Comparison of ENCODE assay signal across 7 mouse cellular contexts in genomic region chr9:83547830-83548689, GRCm38 (mm10). TPM values are rescaled to one million over a fixed set of nuclear protein-coding genes. Genes with fewer than 3 reads are reported as not detected.
DNase-seq lines count a peak whose midpoint lies in the region; ATAC-seq lines count a peak whose summit lies in the region.

Sh3bgrl2 (plus strand) TSS chr9:83548327.

- peak within 1 kb of the TSS; percentile 56 for H3K4me3 ChIP-seq in embryonic facial prominence, embryonic 14.5 days (ENCODE audit: low read depth, low read length)
- H3K4me3 ChIP-seq in heart, embryonic 10.5 days: peak within 1 kb of the TSS; percentile 84
- peak within 1 kb of the TSS; percentile 65 for H3K4me3 ChIP-seq in kidney, embryonic 14.5 days (ENCODE audit: low read length)
- peak within 1 kb of the TSS; percentile 66 for H3K4me3 ChIP-seq in limb, embryonic 13.5 days
- H3K4me3 ChIP-seq in midbrain, embryonic 14.5 days (replicated peaks; ENCODE audit: low read depth, low read length): peak within 1 kb of the TSS; percentile 54

- no peaks in the 10 kb centered on the region for H3K27me3 ChIP-seq in embryonic facial prominence, embryonic 14.5 days (replicated peaks; ENCODE audit: control insufficient read depth, insufficient read depth, low read length)
- H3K27me3 ChIP-seq in heart, embryonic 10.5 days (ENCODE audit: insufficient read depth, poor library complexity, severe bottlenecking): peaks cover 8% of the 10 kb centered on the region
- no peaks in the 10 kb centered on the region for H3K27me3 ChIP-seq in kidney, embryonic 14.5 days (ENCODE audit: control insufficient read depth, insufficient read depth, low read length)
- peaks cover 13% of the 10 kb centered on the region; the same call in 1 of the 2 replicates for H3K27me3 ChIP-seq in limb, embryonic 13.5 days
- no peaks in the 10 kb centered on the region for H3K27me3 ChIP-seq in midbrain, embryonic 14.5 days (ENCODE audit: control insufficient read depth, insufficient read depth, low read length)

- H3K27ac ChIP-seq in embryonic facial prominence, embryonic 14.5 days (replicated peaks; ENCODE audit: low read depth, low read length): no peak within 1 kb of the TSS
- peak within 1 kb of the TSS; percentile 92 for H3K27ac ChIP-seq in heart, embryonic 10.5 days
- H3K27ac ChIP-seq in kidney, embryonic 14.5 days (ENCODE audit: low read depth, low read length): no peak within 1 kb of the TSS
- H3K27ac ChIP-seq in limb, embryonic 13.5 days: no peak within 1 kb of the TSS
- H3K27ac ChIP-seq in midbrain, embryonic 14.5 days (replicated peaks; ENCODE audit: low read depth, low read length): no peak within 1 kb of the TSS

- WGBS in embryonic facial prominence, embryonic 14.5 days: 2% methylated on average over 63 of the region's 76 CpGs
- WGBS in heart, embryonic 10.5 days: 2% methylated on average over 76 of the region's 76 CpGs
- WGBS in kidney, embryonic 14.5 days: 2% methylated on average over 76 of the region's 76 CpGs
- 2% methylated on average over 76 of the region's 76 CpGs for WGBS in limb, embryonic 13.5 days
- 2% methylated on average over 76 of the region's 76 CpGs for WGBS in midbrain, embryonic 14.5 days

- peak within 1 kb of the TSS; percentile 62 for H3K9ac ChIP-seq in embryonic facial prominence, embryonic 14.5 days (ENCODE audit: low read depth, low read length)
- H3K9ac ChIP-seq in kidney, embryonic 14.5 days (ENCODE audit: low read depth, low read length): peak within 1 kb of the TSS; percentile 58
- peak within 1 kb of the TSS; percentile 69 for H3K9ac ChIP-seq in limb, embryonic 13.5 days
- peak within 1 kb of the TSS; percentile 51 for H3K9ac ChIP-seq in midbrain, embryonic 14.5 days (replicated peaks; ENCODE audit: low read length)

- peak; percentile 92 for DNase-seq in brain, adult 2 months (ENCODE audit: low read depth, low spot score)
- DNase-seq in embryonic facial prominence, embryonic 14.5 days (ENCODE audit: low spot score): peak; percentile 87
- peak; percentile 87 for DNase-seq in heart, embryonic 10.5 days (ENCODE audit: low spot score)
- peak; percentile 91 for DNase-seq in midbrain, embryonic 14.5 days
- peak; percentile 42 for DNase-seq in spleen, adult 12 weeks (ENCODE audit: low spot score)

- peak within 1 kb of the TSS; percentile 74 for H3K4me2 ChIP-seq in embryonic facial prominence, embryonic 14.5 days (ENCODE audit: low read depth, low read length)
- H3K4me2 ChIP-seq in kidney, embryonic 14.5 days (replicated peaks; ENCODE audit: low read depth, low read length): peak within 1 kb of the TSS; percentile 78
- peak within 1 kb of the TSS; percentile 72 for H3K4me2 ChIP-seq in limb, embryonic 13.5 days (replicated peaks)
- peak within 1 kb of the TSS; percentile 64 for H3K4me2 ChIP-seq in midbrain, embryonic 14.5 days (ENCODE audit: low read length)

- no peaks in the 10 kb centered on the region for H3K9me3 ChIP-seq in embryonic facial prominence, embryonic 14.5 days (ENCODE audit: control insufficient read depth, low read length)
- H3K9me3 ChIP-seq in heart, embryonic 10.5 days: no peaks in the 10 kb centered on the region
- no peaks in the 10 kb centered on the region for H3K9me3 ChIP-seq in kidney, embryonic 14.5 days (ENCODE audit: control insufficient read depth, low read length)
- H3K9me3 ChIP-seq in limb, embryonic 13.5 days: no peaks in the 10 kb centered on the region
- H3K9me3 ChIP-seq in midbrain, embryonic 14.5 days (ENCODE audit: control insufficient read depth, low read length): no peaks in the 10 kb centered on the region

- ATAC-seq in embryonic facial prominence, embryonic 14.5 days (ENCODE audit: low read depth): peak; percentile 95
- peak; percentile 97 for ATAC-seq in kidney, embryonic 14.5 days (ENCODE audit: low FRiP score, low TSS enrichment)
- peak; percentile 91 for ATAC-seq in limb, embryonic 13.5 days (ENCODE audit: low FRiP score, low read depth)
- peak; percentile 90 for ATAC-seq in midbrain, embryonic 14.5 days (ENCODE audit: low FRiP score, low TSS enrichment)

- peaks cover 6% of the 10 kb centered on the region; the same call in 1 of the 2 replicates for H3K4me1 ChIP-seq in embryonic facial prominence, embryonic 14.5 days (ENCODE audit: control insufficient read depth, insufficient read depth, low read length)
- peaks cover 25% of the 10 kb centered on the region for H3K4me1 ChIP-seq in heart, embryonic 10.5 days
- no peaks in the 10 kb centered on the region for H3K4me1 ChIP-seq in kidney, embryonic 14.5 days (ENCODE audit: control insufficient read depth, insufficient read depth, low read length)
- 0 out of 2 replicates have a peak, but pooled peaks cover 5% of the 10 kb centered on the region for H3K4me1 ChIP-seq in limb, embryonic 13.5 days
- peaks cover 4% of the 10 kb centered on the region; the same call in 1 of the 2 replicates for H3K4me1 ChIP-seq in midbrain, embryonic 14.5 days (ENCODE audit: control insufficient read depth, insufficient read depth, low read length)

- H3K36me3 ChIP-seq in embryonic facial prominence, embryonic 14.5 days (ENCODE audit: control insufficient read depth, insufficient read depth, low read length): no peaks in the 10 kb centered on the region
- H3K36me3 ChIP-seq in heart, embryonic 10.5 days: no peaks in the 10 kb centered on the region
- no peaks in the 10 kb centered on the region for H3K36me3 ChIP-seq in kidney, embryonic 14.5 days (ENCODE audit: control insufficient read depth, insufficient read depth, low read length)
- no peaks in the 10 kb centered on the region for H3K36me3 ChIP-seq in limb, embryonic 13.5 days
- H3K36me3 ChIP-seq in midbrain, embryonic 14.5 days (ENCODE audit: control insufficient read depth, insufficient read depth, low read length): no peaks in the 10 kb centered on the region

RNA-seq across cellular contexts. Expression of gene Sh3bgrl2, which starts in this region (rescaled TPM):
- polyA plus RNA-seq in embryonic facial prominence, embryonic 14.5 days (2014; fragmentation: Nextera tagmentation; extraction: Ambion mirVana): 16.8 and 18.7 TPM in 2 replicates
- polyA plus RNA-seq in heart, embryonic 10.5 days (2016; fragmentation: Nextera tagmentation; extraction: Ambion mirVana): 16.2 and 17.6 TPM in 2 replicates
- polyA plus RNA-seq in kidney, embryonic 14.5 days (2014; fragmentation: Nextera tagmentation; extraction: Ambion mirVana): 14.9 and 22.7 TPM in 2 replicates
- 7.7 and 8.5 TPM in 2 replicates for polyA plus RNA-seq in limb, embryonic 13.5 days (2015; fragmentation: Nextera tagmentation; extraction: Ambion mirVana)
- 10.7 and 11.3 TPM in 2 replicates for polyA plus RNA-seq in midbrain, embryonic 14.5 days (2014; fragmentation: Nextera tagmentation; extraction: Ambion mirVana)

Comparison
In these comparisons a context has a peak if more than half of its experiments do, and no peak if none do; other contexts are left out.
1. DNase-seq: peak in every context shown above with its lines; median percentile 92 in brain, adult 2 months; 91 in midbrain, embryonic 14.5 days; 87 in embryonic facial prominence, embryonic 14.5 days; 87 in heart, embryonic 10.5 days; 42 in spleen, adult 12 weeks.